Comparison of ENCODE assay signal across 12 mouse cellular contexts in genomic region chr3:56764336-56764735, GRCm38 (mm10).
"Had no signal": no experiment of that assay in that cellular context is flagged by ENCODE, and none has a peak within 500 bp of the region (broad histone marks: within the 10 kb centered on the region; RNA-seq: fewer than 3 reads in every experiment).

No protein-coding gene starts in this region.

- DNase-seq: retina, postnatal 1 day; right cerebral cortex, adult 18-20 months; right cerebral cortex, postnatal 14 days; right cerebral cortex, postnatal 25 days; right cerebral cortex, postnatal 4 days; spleen, adult 18-20 months; thymus, adult 18-20 months; thymus, adult 2 months; thymus, postnatal 14 days; thymus, postnatal 25 days; thymus, postnatal 36 days; thymus, postnatal 4 days had no signal
